Mouse (Mus musculus): ENCODE measurements at regions not wholly inside any gene's neighbourhood (a gene's known extent, or its start where the extent isn't known, plus 50 kb on each side); places are given as distances from the start of the nearest gene placed in this dataset.

DNA sequence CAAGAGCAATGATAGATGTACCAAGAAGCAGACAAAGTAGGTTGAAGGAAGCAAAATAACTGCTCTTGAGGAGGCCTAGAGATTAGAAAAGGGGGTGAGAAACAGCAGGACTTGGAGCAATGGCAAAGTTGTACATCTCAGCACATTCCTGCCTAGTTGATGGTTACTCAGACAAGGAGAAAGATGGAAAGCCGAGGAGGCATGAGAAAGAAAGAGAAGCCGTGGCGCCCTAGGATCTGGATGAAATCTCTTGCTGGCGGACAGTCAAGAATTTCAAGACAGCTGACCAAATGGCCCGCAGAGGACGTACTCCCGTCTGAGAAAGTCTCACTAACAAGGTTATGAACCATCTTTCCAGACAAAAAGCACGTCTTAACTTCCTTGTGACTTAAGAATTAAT lies 242.5 kb upstream of the Pfn2 start:
- DNase-seq, result no peak

DNA sequence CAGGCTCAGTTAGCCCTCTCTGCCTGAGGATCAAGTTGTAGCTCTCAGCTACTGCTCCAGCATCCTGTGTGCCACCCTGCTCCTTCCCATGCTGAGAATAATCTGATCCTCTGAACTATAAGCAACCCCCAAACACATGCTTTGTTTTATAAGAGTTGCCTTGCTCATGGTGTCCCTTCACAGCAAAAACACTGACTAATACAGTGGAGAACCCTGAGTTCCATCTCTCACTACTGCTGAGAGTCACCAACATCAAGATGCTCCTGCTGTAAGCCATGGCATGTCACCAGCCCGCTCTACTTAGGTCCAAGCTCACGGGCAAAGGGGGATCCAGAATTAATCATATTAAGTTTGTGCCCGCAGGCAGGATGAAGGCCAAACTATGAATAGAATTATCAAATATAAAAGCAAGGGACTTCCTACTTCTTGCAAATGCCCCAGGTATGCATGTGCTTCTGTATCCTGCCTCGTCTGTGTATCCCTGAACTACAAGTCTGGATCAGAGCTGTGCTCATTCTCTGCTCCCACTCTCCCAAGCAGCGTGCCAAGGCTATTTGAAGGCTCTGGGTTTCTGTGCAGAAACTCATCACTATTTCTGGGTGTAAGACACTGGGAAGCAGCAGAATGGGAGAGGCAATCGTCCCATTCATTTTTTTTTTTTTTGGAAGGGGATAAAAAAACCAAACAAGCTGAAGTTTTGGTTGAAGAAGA lies 243.7 kb upstream of the Pfn2 start:
- peak; percentile 64 for DNase-seq

DNA sequence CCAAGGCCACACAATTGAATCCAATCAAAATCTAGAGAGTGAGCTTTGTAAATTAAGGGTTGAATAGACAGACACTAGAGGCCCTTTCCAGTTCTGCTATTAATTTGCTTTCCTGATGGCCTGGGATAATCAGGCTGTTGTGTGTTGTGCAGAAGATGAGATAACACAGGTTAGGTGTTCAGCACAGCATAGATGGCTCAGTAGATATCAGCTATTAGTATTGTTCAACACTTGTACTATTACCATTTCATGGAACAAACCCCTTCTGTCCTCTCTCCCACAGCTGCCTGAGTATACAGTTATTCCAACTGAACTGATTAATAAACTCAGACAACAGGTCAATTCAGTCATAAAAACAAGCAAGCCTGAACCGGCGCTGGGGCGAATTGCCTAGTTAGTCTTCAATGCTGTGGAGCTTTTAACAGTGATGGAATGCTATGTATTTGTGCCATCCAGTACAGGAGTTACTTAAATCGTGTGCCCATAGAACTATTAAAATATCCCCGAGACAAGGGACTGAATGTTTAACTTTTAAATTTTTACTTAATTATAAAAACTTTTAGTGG lies 263.1 kb upstream of the Pfn2 start:
- DNase-seq, result no peak

DNA sequence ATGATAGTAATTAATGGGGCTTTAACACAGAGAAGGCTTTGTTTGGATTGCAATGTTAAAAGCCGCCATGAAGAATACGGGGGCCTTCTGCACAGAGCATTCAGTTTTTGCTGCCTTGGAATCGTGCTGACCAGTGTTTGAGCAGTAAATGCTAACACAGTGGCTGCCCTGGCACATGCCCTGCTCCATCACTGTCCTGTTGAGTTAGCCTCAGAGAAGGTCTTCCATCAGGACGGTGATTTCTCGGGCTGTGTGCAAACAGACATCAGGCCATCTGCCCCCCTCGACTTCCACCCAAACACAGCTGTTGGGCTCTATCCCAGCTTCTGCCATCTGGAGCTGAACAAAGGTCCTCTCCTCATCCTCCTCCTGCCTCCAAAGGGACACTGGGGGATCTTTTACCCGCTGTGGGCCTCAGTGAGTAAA lies 264.6 kb upstream of the Pfn2 start:
- peak; percentile 30 for DNase-seq

DNA sequence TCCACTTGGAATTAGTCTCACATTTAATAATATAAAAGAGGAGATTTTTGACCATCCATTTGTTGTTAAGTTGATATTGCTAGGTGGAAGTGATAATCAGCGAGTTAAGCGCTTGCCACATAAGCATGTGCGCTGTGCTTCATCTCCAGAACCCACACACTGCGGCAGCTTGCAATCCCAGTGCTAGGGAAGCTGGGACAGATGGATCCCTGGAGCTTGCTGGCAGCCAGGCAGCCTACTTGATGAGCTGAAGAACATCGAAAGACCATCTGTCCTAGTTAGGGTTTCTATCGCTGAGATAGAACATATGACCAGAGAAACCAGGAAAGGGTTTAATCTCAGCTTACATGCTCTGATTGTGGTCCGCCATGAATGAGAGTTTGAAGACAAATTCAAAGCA lies 266.1 kb upstream of the Pfn2 start:
- DNase-seq, result peak; percentile 91

- DNase-seq, result no peak
Measured at GRCm38 (mm10) chr3:58115511-58115910, 267.6 kb upstream of the Pfn2 start.

- peak; percentile 57 for DNase-seq
Measured at GRCm38 (mm10) chr3:58116848-58117247, 269.0 kb upstream of the Pfn2 start.

DNA sequence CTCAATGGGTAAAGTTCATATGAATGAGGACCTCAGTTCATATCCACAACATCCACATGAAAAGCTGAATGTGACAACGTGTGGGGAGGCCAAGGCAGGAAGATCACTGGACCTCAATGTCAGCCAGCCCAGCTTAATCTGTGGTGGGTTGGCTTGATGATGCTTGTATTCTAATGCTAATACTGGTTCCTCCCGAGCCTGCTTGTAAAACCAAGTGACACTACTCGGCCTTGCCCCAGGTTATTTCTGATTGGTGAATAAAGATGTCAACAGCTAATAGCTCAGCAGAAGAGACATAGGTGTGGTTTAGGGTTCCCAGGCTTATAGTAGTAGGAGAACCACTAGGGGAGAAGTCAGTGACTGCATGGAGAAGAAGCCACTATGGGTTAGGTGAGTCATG lies 272.2 kb upstream of the Pfn2 start:
- DNase-seq, result no peak

DNA sequence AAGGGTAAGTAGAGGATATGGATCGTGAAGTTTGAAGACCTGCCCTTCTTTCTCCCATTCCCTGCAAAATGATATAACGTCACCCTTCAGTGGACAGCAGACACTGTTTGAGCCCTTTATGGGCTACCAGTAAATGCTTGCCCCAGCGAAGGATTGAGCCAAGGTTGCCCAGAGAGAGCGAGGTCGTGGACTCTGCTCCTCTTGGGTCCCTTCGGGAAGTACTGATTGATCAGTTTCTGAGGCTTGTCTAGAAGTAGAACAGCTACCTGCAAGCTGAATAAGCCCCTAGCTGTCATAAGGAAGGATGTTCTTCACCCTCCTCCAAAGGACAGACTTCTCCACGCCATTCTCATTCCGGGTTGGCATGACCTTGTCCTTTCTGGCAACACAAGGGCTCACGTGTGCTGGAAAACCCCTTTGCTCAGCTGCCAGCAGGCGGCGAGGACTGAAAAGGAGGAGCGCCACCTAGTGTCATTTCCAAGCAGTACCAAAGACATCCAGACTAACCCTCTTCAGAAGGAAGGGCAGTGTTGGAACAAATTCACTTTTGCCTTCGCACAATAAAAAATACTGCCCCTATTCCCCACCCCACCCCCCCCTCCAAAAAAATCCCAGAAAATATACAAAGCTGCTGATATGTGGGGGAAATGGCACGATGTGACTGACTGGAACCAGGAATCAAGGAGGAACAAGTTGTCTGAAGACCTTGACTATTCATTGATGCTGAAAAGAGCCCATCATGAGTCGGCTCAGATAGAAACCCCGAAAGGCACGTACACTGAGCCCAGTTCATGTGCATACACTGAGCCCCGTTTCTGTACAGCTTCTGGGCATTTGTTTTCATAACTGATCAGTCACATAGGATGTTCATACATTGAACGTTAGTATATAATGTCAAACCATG lies 274.8 kb upstream of the Pfn2 start:
- peak; percentile 59 for DNase-seq

GRCm38 (mm10) chr3:58123396-58124077 lies 275.7 kb upstream of the Pfn2 start:
- no peak for DNase-seq

DNA sequence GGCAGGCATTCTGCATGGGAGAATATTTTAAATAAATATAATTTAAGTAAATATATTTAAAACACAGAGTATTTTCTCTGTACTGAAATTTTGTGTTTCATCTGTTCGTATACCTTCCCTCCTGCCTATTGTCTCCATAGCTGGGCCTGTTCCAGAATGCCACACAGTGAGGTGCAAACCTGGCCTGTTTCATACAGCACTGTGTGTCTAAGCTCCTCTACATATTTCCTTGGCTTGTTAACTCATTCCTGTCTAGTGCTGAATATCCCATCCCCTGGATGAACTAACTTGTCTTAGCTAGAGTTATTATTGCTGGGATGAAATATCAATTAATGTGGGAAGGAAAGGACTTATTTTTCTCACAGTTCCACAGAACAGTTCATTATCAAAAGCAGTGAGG lies 277.0 kb upstream of the Pfn2 start:
- DNase-seq, result no peak

DNA sequence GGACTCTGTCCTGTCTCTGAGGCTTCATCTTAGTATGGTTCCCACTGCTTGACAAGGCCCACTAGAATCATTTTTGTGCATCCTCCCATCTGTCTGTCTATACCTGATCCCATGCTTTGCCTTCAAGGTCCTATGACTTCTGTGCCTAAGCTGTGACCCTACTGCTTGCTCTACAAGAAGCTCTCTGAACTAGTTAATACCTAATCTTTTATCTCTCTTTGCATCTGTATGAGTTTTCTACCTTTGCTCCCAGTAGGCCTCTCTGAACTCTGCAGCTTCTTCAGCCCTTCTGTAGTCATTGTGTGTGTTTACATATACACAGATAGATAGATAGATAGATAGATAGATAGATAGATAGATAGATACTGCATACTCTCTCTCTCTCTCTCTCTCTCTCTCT lies 279.1 kb upstream of the Pfn2 start:
- no peak for DNase-seq

DNA sequence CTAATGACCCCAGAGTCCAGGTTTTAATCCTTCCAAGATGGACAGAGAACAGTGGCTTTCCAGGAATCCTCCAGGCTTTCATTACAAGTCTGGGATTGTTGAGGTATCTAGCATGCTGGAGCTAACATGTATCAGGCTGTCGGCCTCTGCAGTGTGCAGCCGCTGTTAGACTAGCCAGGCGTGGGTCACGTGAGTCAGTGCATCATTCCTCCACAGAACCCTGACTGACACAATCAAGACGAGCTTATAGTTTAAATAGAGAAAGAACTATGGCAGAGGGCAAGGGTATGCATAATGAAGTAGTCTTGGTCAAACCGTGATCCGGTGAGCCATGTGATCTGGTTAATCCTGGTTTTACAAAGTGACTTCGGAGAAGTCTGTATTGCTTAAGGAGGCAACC lies 280.2 kb upstream of the Pfn2 start:
- no peak for DNase-seq

DNA sequence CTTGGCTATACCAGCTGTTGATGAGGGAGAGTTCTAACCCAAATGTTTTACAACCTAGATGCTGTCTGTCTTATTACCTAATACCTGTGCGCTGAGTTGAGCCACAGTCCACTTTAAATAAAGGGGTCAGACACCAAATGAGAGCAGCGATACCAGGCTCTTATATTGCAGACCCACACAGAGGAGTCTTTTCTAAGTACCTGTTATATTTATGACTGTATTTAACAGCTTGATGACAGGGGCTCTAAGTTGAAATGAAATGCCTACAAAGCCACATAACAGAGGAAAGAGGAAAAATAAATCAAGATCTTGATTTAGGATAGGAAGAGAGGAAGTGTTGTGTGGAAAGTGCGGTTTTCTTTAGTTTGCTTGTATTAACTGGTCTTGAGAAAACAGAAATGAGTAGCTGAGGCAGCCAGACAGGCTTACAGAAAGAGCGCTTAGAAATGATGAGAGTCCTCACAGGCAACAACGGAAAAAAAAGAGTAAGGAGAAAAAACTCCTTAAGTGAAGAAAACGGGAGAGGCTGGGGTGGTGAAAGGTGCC lies 281.6 kb upstream of the Pfn2 start:
- no peak for DNase-seq

- no peak for DNase-seq
Measured at GRCm38 (mm10) chr3:58135607-58136365, 278.7 kb upstream of the Tsc22d2 start.

GRCm38 (mm10) chr3:58138726-58139585 lies 275.6 kb upstream of the Tsc22d2 start:
- peak; percentile 14 for DNase-seq

DNA sequence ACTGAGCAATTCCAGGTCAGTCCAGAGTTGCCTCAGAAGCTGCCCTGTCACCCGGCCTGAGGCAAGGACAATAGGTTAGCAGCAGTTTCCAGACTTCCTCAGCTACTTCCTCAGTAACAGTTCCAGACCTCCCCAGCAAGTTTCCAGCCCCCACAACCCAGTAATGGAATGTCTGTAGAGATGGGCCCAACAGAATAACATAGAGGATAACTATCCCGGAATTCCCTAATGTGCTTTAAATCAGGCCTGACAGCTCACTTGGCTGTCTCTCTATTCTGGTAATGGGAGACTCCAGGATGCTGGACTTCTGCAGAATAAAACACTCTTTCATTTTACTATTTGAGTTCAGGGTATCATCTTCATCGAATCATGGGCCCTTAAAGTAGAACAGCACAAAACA lies 268.4 kb upstream of the Tsc22d2 start:
- DNase-seq, result no peak

- DNase-seq, result no peak
Measured at GRCm38 (mm10) chr3:58146762-58147161, 267.8 kb upstream of the Tsc22d2 start.

DNA sequence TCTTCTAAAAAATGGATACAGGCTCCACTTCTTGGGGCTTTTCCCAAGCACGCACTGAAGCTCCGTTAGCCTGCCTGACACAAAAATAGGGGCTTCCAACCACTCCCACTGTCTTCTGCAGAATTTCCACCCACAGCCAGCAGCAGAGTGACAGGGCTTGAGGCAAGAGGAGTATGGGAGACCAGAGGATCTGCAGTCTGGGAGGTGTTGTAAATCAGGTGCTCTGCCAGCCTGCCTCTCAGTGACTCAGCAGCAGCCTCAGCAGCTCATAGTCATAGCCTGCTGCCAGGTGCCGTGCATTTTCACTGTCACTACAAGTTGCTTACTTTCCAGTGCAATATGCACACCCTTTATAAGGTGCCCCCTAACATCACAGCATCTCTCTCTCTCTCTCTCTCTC lies 261.4 kb upstream of the Tsc22d2 start:
- peak; percentile 23 for DNase-seq

GRCm38 (mm10) chr3:58153874-58154756 lies 260.4 kb upstream of the Tsc22d2 start:
- no peak for DNase-seq

All from layer of hippocampus, adult 9-11 months (tissue).